Mouse (Mus musculus): Measurements from ENCODE around the gene Ripply1. TPM values are rescaled to one million over a fixed set of nuclear protein-coding genes. Genes with fewer than 3 reads are reported as not detected.

Ripply1 gene
- polyA plus RNA-seq, 2 experiments: 0.08 TPM; not detected in 1

- no peak overlapping the region for H3K9ac ChIP-seq (replicated peaks)
- H3K4me3 ChIP-seq (ENCODE audit: insufficient read depth in 1 of 2, low read depth in 2 of 2, low read length in 2 of 2): no peak overlapping the region
- no peak for ATAC-seq (ENCODE audit: insufficient read depth)
- H3K36me3 ChIP-seq (replicated peaks; ENCODE audit: control insufficient read depth, insufficient read depth, low read depth): no peaks in the 10 kb centered on the region
- TF ChIP-seq EP300 (IDR thresholded peaks at IDR 0.05; ENCODE audit: low read depth): no peak
- peak; percentile 73 for TF ChIP-seq CTCF (IDR thresholded peaks at IDR 0.05; ENCODE audit: low read depth)
- no peaks in the 10 kb centered on the region for H3K27me3 ChIP-seq (ENCODE audit: control insufficient read depth, insufficient read depth, low read length)
- WGBS (ENCODE audit: insufficient replicate concordance): 0% methylated on average over 1 of the region's 1 CpGs
- H3K4me2 ChIP-seq (ENCODE audit: low read depth): no peak overlapping the region
- no peaks in the 10 kb centered on the region for H3K4me1 ChIP-seq (replicated peaks; ENCODE audit: control insufficient read depth in 2 of 2, insufficient read depth in 2 of 2, low read length in 1 of 2)
- DNase-seq (ENCODE audit: low read depth in 3 of 3, low spot score in 3 of 3): peak in 2 of 3 experiments; percentile 1 to 7
- H3K27ac ChIP-seq: no peak overlapping the region
- H3K9me3 ChIP-seq (ENCODE audit: control insufficient read depth, low read length): no peaks in the 10 kb centered on the region
These were observed 30.3 kb downstream of the Ripply1 start for GRCm38 (mm10) chrX:139751855-139752254.

DNA sequence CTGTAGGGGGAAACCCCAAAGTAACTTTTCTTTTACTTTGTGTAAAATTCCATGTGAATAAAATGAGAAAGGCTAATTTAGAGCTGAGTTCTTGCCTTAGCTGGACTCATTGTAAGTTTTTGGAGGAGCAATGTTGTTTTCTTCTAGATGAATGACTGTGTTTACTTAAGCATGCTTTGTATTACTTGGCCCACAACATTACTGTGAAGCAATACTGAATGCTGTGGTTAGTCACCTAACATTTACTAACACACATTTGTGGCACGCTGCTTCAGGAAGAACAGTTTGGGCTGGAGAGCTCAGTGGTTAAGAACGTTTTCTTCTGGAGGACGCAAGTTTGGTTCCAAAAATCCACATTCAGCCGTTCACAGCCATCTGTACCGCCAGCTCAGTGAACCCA is 45.1 kb downstream of the Ripply1 start:
- WGBS (ENCODE audit: insufficient replicate concordance): 62% methylated on average over 5 of the region's 5 CpGs
- no peak for ATAC-seq (ENCODE audit: insufficient read depth)

DNA sequence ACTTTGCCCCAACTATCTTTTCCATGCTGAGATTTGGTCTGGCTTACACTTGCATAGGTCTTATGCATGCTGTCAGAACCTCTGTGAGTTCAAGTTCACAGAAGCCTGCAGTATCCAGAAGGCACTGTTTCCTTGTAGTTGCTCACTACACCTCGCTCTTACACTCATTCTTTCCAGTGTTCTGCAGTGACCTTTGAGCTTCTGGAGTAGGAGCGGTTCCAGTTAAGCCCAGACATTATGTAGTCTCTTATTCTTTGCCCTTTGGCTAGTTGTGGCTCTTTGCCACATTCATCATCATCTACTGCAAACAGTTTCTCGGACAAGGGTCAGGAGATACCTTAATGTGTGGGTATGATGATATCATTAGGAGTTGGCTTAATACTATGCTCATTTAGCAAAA is 51.6 kb downstream of the Ripply1 start:
- Histone ChIP-seq H3K27me3 (ENCODE audit: control insufficient read depth, insufficient read depth, low read length) (no peaks in the 10 kb centered on the region), H3K27ac (no peak overlapping the region), H3K9me3 (ENCODE audit: control insufficient read depth, low read length) (no peaks in the 10 kb centered on the region), H3K9ac (replicated peaks) (no peak overlapping the region), H3K4me3 (ENCODE audit: insufficient read depth in 1 of 2, low read depth in 2 of 2, low read length in 2 of 2) (no peak overlapping the region), H3K4me1 (replicated peaks; ENCODE audit: control insufficient read depth in 2 of 2, insufficient read depth in 2 of 2, low read length in 1 of 2) (no peaks in the 10 kb centered on the region), H3K36me3 (replicated peaks; ENCODE audit: control insufficient read depth, insufficient read depth, low read depth) (no peaks in the 10 kb centered on the region), H3K4me2 (ENCODE audit: low read depth) (no peak overlapping the region)
- ATAC-seq (ENCODE audit: insufficient read depth) (no peak), DNase-seq (ENCODE audit: low read depth in 3 of 3, low spot score in 3 of 3) (no peak)
- WGBS (ENCODE audit: insufficient replicate concordance): 72% methylated on average over 3 of the region's 3 CpGs
- no peak for TF ChIP-seq EP300 (IDR thresholded peaks at IDR 0.05; ENCODE audit: low read depth)
- TF ChIP-seq CTCF (IDR thresholded peaks at IDR 0.05; ENCODE audit: low read depth): no peak

More for the DNA sequence above, 45.1 kb downstream of the Ripply1 start:
- Histone ChIP-seq H3K4me3 (ENCODE audit: insufficient read depth in 1 of 2, low read depth in 2 of 2, low read length in 2 of 2) (no peak overlapping the region), H3K9ac (replicated peaks) (no peak overlapping the region), H3K9me3 (ENCODE audit: control insufficient read depth, low read length) (no peaks in the 10 kb centered on the region), H3K27ac (no peak overlapping the region), H3K4me1 (replicated peaks; ENCODE audit: control insufficient read depth in 2 of 2, insufficient read depth in 2 of 2, low read length in 1 of 2) (no peaks in the 10 kb centered on the region), H3K36me3 (replicated peaks; ENCODE audit: control insufficient read depth, insufficient read depth, low read depth) (no peaks in the 10 kb centered on the region), H3K27me3 (ENCODE audit: control insufficient read depth, insufficient read depth, low read length) (no peaks in the 10 kb centered on the region), H3K4me2 (ENCODE audit: low read depth) (no peak overlapping the region)
- DNase-seq (ENCODE audit: low read depth in 3 of 3, low spot score in 3 of 3): no peak
- TF ChIP-seq CTCF (IDR thresholded peaks at IDR 0.05; ENCODE audit: low read depth) (no peak), EP300 (IDR thresholded peaks at IDR 0.05; ENCODE audit: low read depth) (no peak)

Other genes with a start within 250 kb of the Ripply1 start
- 9.1 and 13.6 TPM in 2 replicates for gene Rnf128, start 219.0 kb downstream of the Ripply1 start, polyA plus RNA-seq (2012; rRNA removed)
- 41.4 and 45.2 TPM in 2 replicates for gene Rnf128, start 219.0 kb downstream of the Ripply1 start, polyA plus RNA-seq (2014; fragmentation: Nextera tagmentation; extraction: Ambion mirVana)
- gene Tbc1d8b, start 97.4 kb downstream of the Ripply1 start, polyA plus RNA-seq (2012; rRNA removed): 0.88 and 1.3 TPM in 2 replicates
- 0.14 and 0.28 TPM in 2 replicates for gene Tbc1d8b, start 97.4 kb downstream of the Ripply1 start, polyA plus RNA-seq (2014; fragmentation: Nextera tagmentation; extraction: Ambion mirVana)
- gene Gm15013, start 67.9 kb downstream of the Ripply1 start, polyA plus RNA-seq (2012; rRNA removed): not detected in 2 replicates
- not detected in 2 replicates for gene Gm15013, start 67.9 kb downstream of the Ripply1 start, polyA plus RNA-seq (2014; fragmentation: Nextera tagmentation; extraction: Ambion mirVana)
- gene Cldn2, start 18.5 kb upstream of the Ripply1 start, polyA plus RNA-seq (2012; rRNA removed): 0.11 and 0.19 TPM in 2 replicates
- gene Cldn2, start 18.5 kb upstream of the Ripply1 start, polyA plus RNA-seq (2014; fragmentation: Nextera tagmentation; extraction: Ambion mirVana): 0.18 TPM in 1 of 2 replicates, not detected in the other
- gene Morc4, start 89.3 kb upstream of the Ripply1 start, polyA plus RNA-seq (2012; rRNA removed): 6.6 and 9.4 TPM in 2 replicates
- gene Morc4, start 89.3 kb upstream of the Ripply1 start, polyA plus RNA-seq (2014; fragmentation: Nextera tagmentation; extraction: Ambion mirVana): 17.7 and 19.0 TPM in 2 replicates
- gene Rbm41, start 216.2 kb upstream of the Ripply1 start, polyA plus RNA-seq (2012; rRNA removed): 0.67 and 1.2 TPM in 2 replicates
- gene Rbm41, start 216.2 kb upstream of the Ripply1 start, polyA plus RNA-seq (2014; fragmentation: Nextera tagmentation; extraction: Ambion mirVana): 1.2 and 1.7 TPM in 2 replicates

Data from liver, embryonic 14.5 days (tissue).